Mouse (Mus musculus) B cell, adult 67 days (primary cell): ENCODE measurements around the gene Cnnm1. TPM values are rescaled to one million over a fixed set of nuclear protein-coding genes. Genes with fewer than 3 reads are reported as not detected.

ENCODE experiments used
- total RNA-seq, 2 experiments: library from RNA; stranded (reverse); gene quantifications; 4 replicates each; pipeline ENCODE4 v1.2.4; 2023

The Cnnm1 gene
- not detected for total RNA-seq

DNA sequence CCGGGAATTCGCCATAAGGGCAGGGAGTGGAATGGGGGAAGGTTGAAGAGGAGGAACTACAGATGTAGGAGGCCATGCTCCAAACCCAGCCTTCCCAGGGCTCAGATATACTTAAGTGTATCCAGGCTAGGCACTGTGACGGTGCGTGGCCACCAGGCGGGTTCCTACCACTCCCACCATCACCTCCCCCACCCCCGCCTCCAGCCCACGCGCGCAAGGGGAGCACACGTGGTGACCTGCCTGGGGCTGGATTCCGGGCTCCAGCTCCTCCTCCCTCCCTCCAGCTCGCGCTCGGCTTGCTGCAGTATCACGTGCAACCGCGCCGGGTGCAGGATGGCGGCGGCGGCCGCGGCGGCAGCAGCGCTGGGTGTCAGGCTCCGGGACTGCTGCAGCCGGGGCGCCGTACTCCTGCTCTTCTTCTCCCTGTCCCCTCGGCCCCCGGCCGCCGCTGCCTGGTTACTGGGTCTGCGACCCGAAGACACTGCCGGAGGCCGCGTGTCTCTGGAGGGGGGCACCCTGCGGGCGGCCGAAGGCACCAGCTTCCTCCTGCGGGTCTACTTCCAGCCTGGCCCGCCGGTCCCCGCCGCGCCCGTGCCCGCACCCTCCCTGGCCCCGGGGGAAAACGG, at the start of gene Cnnm1:
TSS of gene Cnnm1 (plus strand) at position 325 of the 626 bp plus-strand sequence.

DNA sequence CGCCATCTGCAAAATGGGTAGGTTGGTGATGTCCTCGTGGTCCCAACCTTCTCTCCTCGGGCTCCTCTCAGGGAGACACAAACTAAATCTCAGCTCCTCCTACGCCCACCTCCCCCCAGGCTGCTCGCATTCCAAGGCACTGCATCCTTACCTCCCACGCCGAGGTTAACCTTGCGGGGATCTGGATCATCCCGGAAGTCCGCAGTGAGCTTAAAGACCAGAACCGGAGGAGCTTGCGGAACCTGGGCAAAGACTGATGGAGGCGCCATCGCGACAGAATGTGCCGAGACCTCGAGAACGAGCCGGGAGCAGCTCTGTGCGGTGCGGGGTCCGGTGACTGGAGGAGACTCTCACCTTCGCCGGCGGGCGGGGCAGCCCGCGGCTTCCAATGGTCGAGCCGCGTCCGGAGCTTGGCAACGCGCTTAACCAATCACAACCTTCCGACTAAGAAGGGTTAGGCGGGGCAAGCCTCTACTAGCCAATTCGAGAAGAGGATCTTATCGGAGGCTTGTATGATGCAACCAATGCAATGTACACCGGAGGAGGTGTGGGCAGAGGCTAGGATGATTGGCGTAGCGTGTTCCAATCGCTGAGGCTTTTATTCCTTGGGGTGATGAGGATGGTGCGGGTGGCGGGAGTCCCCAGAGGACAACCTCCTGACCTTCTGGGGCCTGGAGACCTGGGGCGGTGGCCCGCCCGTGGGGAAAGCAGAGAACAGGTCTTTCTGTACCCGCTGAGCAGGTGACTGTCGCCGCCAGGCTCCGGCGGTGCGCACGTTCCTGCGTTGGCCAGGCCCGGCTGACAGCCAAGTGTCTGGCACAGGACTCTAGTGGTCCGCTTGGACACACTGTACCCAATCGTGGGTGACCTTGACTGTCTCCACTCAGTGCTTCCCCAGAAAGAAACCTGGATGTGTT, 84.2 kb downstream of the Cnnm1 start, which contains the start of gene Got1:
TSS of gene Got1 (minus strand) at position 419 of the 917 bp plus-strand sequence.

Other genes with a start within 250 kb of the Cnnm1 start
- not detected for gene Hpse2, start 52.1 kb upstream of the Cnnm1 start, total RNA-seq
- 10 to 100 TPM; 46.7 to 50.1 TPM for gene Got1, start 84.2 kb downstream of the Cnnm1 start, total RNA-seq
- gene Nkx2-3, start 171.9 kb downstream of the Cnnm1 start, total RNA-seq: not detected
- gene Slc25a28, start 234.4 kb downstream of the Cnnm1 start, total RNA-seq: 10 to 100 TPM; 78.4 to 87.2 TPM
- gene Entpd7, start 249.2 kb downstream of the Cnnm1 start, total RNA-seq: 10 to 100 TPM; 22.0 to 25.2 TPM